ENCODE assay signal across 9 mouse cellular contexts in genomic region chr15:103300067-103300471, GRCm38 (mm10). TPM values are rescaled to one million over a fixed set of nuclear protein-coding genes. Genes with fewer than 3 reads are reported as not detected.
DNase-seq lines count a peak whose midpoint lies in the region; ATAC-seq and TF ChIP-seq lines count a peak whose summit lies in the region.
"Had no signal": no experiment of that assay in that cellular context is flagged by ENCODE, and none has a peak within 500 bp of the region (broad histone marks: within the 10 kb centered on the region; RNA-seq: fewer than 3 reads in every experiment).

No protein-coding gene starts in this region.

- H3K9ac ChIP-seq in intestine, embryonic 15.5 days: no peak overlapping the region
- peak overlapping the region; percentile 53 for H3K9ac ChIP-seq in midbrain, postnatal 0 days (replicated peaks; ENCODE audit: low read length, poor library complexity, severe bottlenecking)

- H3K27me3 ChIP-seq in E14TG2a.4 (ENCODE audit: insufficient read depth, low read length): peaks cover 38% of the 10 kb centered on the region
- 0 out of 2 replicates have a peak, but pooled peaks cover 4% of the 10 kb centered on the region for H3K27me3 ChIP-seq in embryonic facial prominence, embryonic 10.5 days (replicated peaks; ENCODE audit: low read depth, poor library complexity, severe bottlenecking)
- no peaks in the 10 kb centered on the region for H3K27me3 ChIP-seq in intestine, embryonic 15.5 days (replicated peaks)
- H3K27me3 ChIP-seq in midbrain, postnatal 0 days (ENCODE audit: insufficient read depth, low read length): no peaks in the 10 kb centered on the region

- DNase-seq in gastrocnemius, adult 2 months: no peak
- no peak for DNase-seq in gastrocnemius, adult 8-10 months (ENCODE audit: low spot score in 2 of 2)
- DNase-seq in embryonic facial prominence, embryonic 10.5 days (ENCODE audit: low spot score): peak; percentile 55
- DNase-seq in midbrain, postnatal 0 days (ENCODE audit: low spot score): peak; percentile 90
- no peak for DNase-seq in urinary bladder, postnatal 25 days (ENCODE audit: low spot score)
- DNase-seq in urinary bladder, adult 18-20 months (ENCODE audit: low spot score in 2 of 2): no peak

- no peak overlapping the region; the same call in 1 of the 2 replicates for H3K4me3 ChIP-seq in gastrocnemius, adult 2 months
- H3K4me3 ChIP-seq in E14TG2a.4 (replicated peaks; ENCODE audit: low read length): peak overlapping the region; percentile 62
- peak overlapping the region; percentile 45 for H3K4me3 ChIP-seq in embryonic facial prominence, embryonic 10.5 days
- no peak overlapping the region for H3K4me3 ChIP-seq in intestine, embryonic 15.5 days (replicated peaks)
- peak overlapping the region; percentile 16 for H3K4me3 ChIP-seq in midbrain, postnatal 0 days (ENCODE audit: low read depth, low read length)
- H3K4me3 ChIP-seq: myocyte had no signal

- H3K36me3 ChIP-seq in E14TG2a.4 (ENCODE audit: insufficient read depth, low read length): peaks cover 50% of the 10 kb centered on the region
- H3K36me3 ChIP-seq in embryonic facial prominence, embryonic 10.5 days (replicated peaks): peaks cover 42% of the 10 kb centered on the region
- peaks cover 17% of the 10 kb centered on the region for H3K36me3 ChIP-seq in intestine, embryonic 15.5 days
- peaks cover 6% of the 10 kb centered on the region; the same call in 1 of the 2 replicates for H3K36me3 ChIP-seq in midbrain, postnatal 0 days (ENCODE audit: insufficient read depth, low read length)

- intact Hi-C loops in gastrocnemius, adult 2 months (cut with DNase I): no loop called here

- peak overlapping the region; percentile 36 for H3K4me2 ChIP-seq in intestine, embryonic 15.5 days (replicated peaks)
- H3K4me2 ChIP-seq in midbrain, postnatal 0 days (ENCODE audit: low read depth, low read length, poor library complexity, severe bottlenecking): peak overlapping the region; percentile 51

- H3K9me3 ChIP-seq in E14TG2a.4 (ENCODE audit: low read length): no peaks in the 10 kb centered on the region
- H3K9me3 ChIP-seq in embryonic facial prominence, embryonic 10.5 days: no peaks in the 10 kb centered on the region
- no peaks in the 10 kb centered on the region for H3K9me3 ChIP-seq in intestine, embryonic 15.5 days
- no peaks in the 10 kb centered on the region for H3K9me3 ChIP-seq in midbrain, postnatal 0 days (ENCODE audit: low read length)

- H3K4me1 ChIP-seq in E14TG2a.4 (replicated peaks; ENCODE audit: low read depth, low read length): peaks cover 96% of the 10 kb centered on the region
- peaks cover 100% of the 10 kb centered on the region for H3K4me1 ChIP-seq in embryonic facial prominence, embryonic 10.5 days
- H3K4me1 ChIP-seq in intestine, embryonic 15.5 days (replicated peaks): peaks cover 58% of the 10 kb centered on the region
- peaks cover 49% of the 10 kb centered on the region for H3K4me1 ChIP-seq in midbrain, postnatal 0 days (ENCODE audit: insufficient read depth, low read length)

- WGBS in embryonic facial prominence, embryonic 10.5 days: 5% methylated on average over 18 of the region's 18 CpGs
- WGBS in intestine, embryonic 15.5 days: 15% methylated on average over 18 of the region's 18 CpGs
- 6% methylated on average over 18 of the region's 18 CpGs for WGBS in midbrain, postnatal 0 days

- TF ChIP-seq CTCF in gastrocnemius, adult 2 months (IDR thresholded peaks at IDR 0.05): no peak
- TF ChIP-seq CTCF in E14TG2a.4 (conservative IDR thresholded peaks at IDR 0.05; ENCODE audit: low read length): no peak
- no peak for TF ChIP-seq CTCF in midbrain, postnatal 0 days (IDR thresholded peaks at IDR 0.05)

- peak overlapping the region; percentile 58; the same call in 1 of the 2 replicates for H3K27ac ChIP-seq in gastrocnemius, adult 2 months
- H3K27ac ChIP-seq in embryonic facial prominence, embryonic 10.5 days (replicated peaks): peak overlapping the region; percentile 96
- peak overlapping the region; percentile 79 for H3K27ac ChIP-seq in intestine, embryonic 15.5 days
- peak overlapping the region; percentile 97 for H3K27ac ChIP-seq in midbrain, postnatal 0 days (ENCODE audit: low read depth, low read length)

- no peak for ATAC-seq in intestine, embryonic 15.5 days
- ATAC-seq in midbrain, postnatal 0 days (ENCODE audit: low FRiP score): peak; percentile 48

RNA-seq across cellular contexts. Expression of gene Gpr84, which starts 10.3 kb away (rescaled TPM):
- total RNA-seq in gastrocnemius, adult 2 months (2021): not detected
- total RNA-seq in gastrocnemius, adult 8-10 months (2022): not detected
- polyA plus RNA-seq in embryonic facial prominence, embryonic 10.5 days (2016; fragmentation: Nextera tagmentation; extraction: Ambion mirVana): 0.16 and 0.29 TPM in 2 replicates
- 0.20 and 0.29 TPM in 2 replicates for polyA plus RNA-seq in intestine, embryonic 15.5 days (2015; fragmentation: Nextera tagmentation; extraction: Ambion mirVana)
- 0.27 TPM in 1 of 2 replicates, not detected in the other for total RNA-seq in midbrain, postnatal 0 days (2014; rRNA removed)
- 0.29 and 0.37 TPM in 2 replicates for polyA plus RNA-seq in midbrain, postnatal 0 days (2015; fragmentation: Nextera tagmentation; extraction: Ambion mirVana)

RNA-seq across cellular contexts. Expression of gene Copz1, which starts 27.6 kb away (rescaled TPM):
- 10 to 100 TPM; 38.5 to 41.4 TPM for total RNA-seq in gastrocnemius, adult 2 months (2021)
- total RNA-seq in gastrocnemius, adult 8-10 months (2022): 10 to 100 TPM; 34.7 to 39.4 (median 35.6) TPM
- polyA plus RNA-seq in embryonic facial prominence, embryonic 10.5 days (2016; fragmentation: Nextera tagmentation; extraction: Ambion mirVana): 281 and 285 TPM in 2 replicates
- polyA plus RNA-seq in intestine, embryonic 15.5 days (2015; fragmentation: Nextera tagmentation; extraction: Ambion mirVana): 259 and 262 TPM in 2 replicates
- 127 and 151 TPM in 2 replicates for total RNA-seq in midbrain, postnatal 0 days (2014; rRNA removed)
- 178 and 184 TPM in 2 replicates for polyA plus RNA-seq in midbrain, postnatal 0 days (2015; fragmentation: Nextera tagmentation; extraction: Ambion mirVana)

RNA-seq across cellular contexts. Expression of gene Zfp385a, which starts 39.8 kb away (rescaled TPM):
- total RNA-seq in gastrocnemius, adult 2 months (2021): 10 to 100 TPM in 1 of 2 experiments, 1 to 10 TPM in 1; 8.0 to 13.0 TPM
- 1 to 10 TPM; 5.7 to 6.4 (median 5.9) TPM for total RNA-seq in gastrocnemius, adult 8-10 months (2022)
- polyA plus RNA-seq in embryonic facial prominence, embryonic 10.5 days (2016; fragmentation: Nextera tagmentation; extraction: Ambion mirVana): 22.1 and 22.7 TPM in 2 replicates
- 5.6 TPM in 2 replicates for polyA plus RNA-seq in intestine, embryonic 15.5 days (2015; fragmentation: Nextera tagmentation; extraction: Ambion mirVana)
- total RNA-seq in midbrain, postnatal 0 days (2014; rRNA removed): 22.0 and 26.5 TPM in 2 replicates
- 26.9 and 28.8 TPM in 2 replicates for polyA plus RNA-seq in midbrain, postnatal 0 days (2015; fragmentation: Nextera tagmentation; extraction: Ambion mirVana)

RNA-seq across cellular contexts. Expression of gene Nfe2, which starts 41.9 kb away (rescaled TPM):
- not detected for total RNA-seq in gastrocnemius, adult 2 months (2021)
- total RNA-seq in gastrocnemius, adult 8-10 months (2022): not detected
- polyA plus RNA-seq in embryonic facial prominence, embryonic 10.5 days (2016; fragmentation: Nextera tagmentation; extraction: Ambion mirVana): 4.7 and 5.9 TPM in 2 replicates
- polyA plus RNA-seq in intestine, embryonic 15.5 days (2015; fragmentation: Nextera tagmentation; extraction: Ambion mirVana): 3.5 and 4.9 TPM in 2 replicates
- total RNA-seq in midbrain, postnatal 0 days (2014; rRNA removed): 0.99 and 3.2 TPM in 2 replicates
- polyA plus RNA-seq in midbrain, postnatal 0 days (2015; fragmentation: Nextera tagmentation; extraction: Ambion mirVana): 0.26 and 0.32 TPM in 2 replicates

RNA-seq across cellular contexts. Expression of gene Hnrnpa1, which starts 59.8 kb away (rescaled TPM):
- total RNA-seq in gastrocnemius, adult 2 months (2021): 10 to 100 TPM; 93.9 to 98.7 TPM
- total RNA-seq in gastrocnemius, adult 8-10 months (2022): 100 to 1,000 TPM in 1 of 4 experiments, 10 to 100 TPM in 3; 82.7 to 111 (median 89.3) TPM
- 1,897 and 1,928 TPM in 2 replicates for polyA plus RNA-seq in embryonic facial prominence, embryonic 10.5 days (2016; fragmentation: Nextera tagmentation; extraction: Ambion mirVana)
- polyA plus RNA-seq in intestine, embryonic 15.5 days (2015; fragmentation: Nextera tagmentation; extraction: Ambion mirVana): 652 and 741 TPM in 2 replicates
- total RNA-seq in midbrain, postnatal 0 days (2014; rRNA removed): 142 and 190 TPM in 2 replicates
- polyA plus RNA-seq in midbrain, postnatal 0 days (2015; fragmentation: Nextera tagmentation; extraction: Ambion mirVana): 540 and 609 TPM in 2 replicates

Comparison
In these comparisons a context has a peak if more than half of its experiments do, and no peak if none do; other contexts are left out.
1. DNase-seq: peak in embryonic facial prominence, embryonic 10.5 days (single experiment) and midbrain, postnatal 0 days (single experiment); none in gastrocnemius, adult 2 months (single experiment), gastrocnemius, adult 8-10 months (0 of 2), urinary bladder, postnatal 25 days (single experiment) and urinary bladder, adult 18-20 months (0 of 2).
2. H3K4me3 ChIP-seq: peak in E14TG2a.4 (single experiment), embryonic facial prominence, embryonic 10.5 days (single experiment) and midbrain, postnatal 0 days (single experiment); none in gastrocnemius, adult 2 months (single experiment) and intestine, embryonic 15.5 days (single experiment).
3. Peak in every context shown above with its lines, with median percentiles within 50 percentile points of each other: H3K27ac ChIP-seq.